Mouse (Mus musculus): ENCODE measurements at regions not wholly inside any gene's neighbourhood (a gene's known extent, or its start where the extent isn't known, plus 50 kb on each side); places are given as distances from the start of the nearest gene placed in this dataset.

DNA sequence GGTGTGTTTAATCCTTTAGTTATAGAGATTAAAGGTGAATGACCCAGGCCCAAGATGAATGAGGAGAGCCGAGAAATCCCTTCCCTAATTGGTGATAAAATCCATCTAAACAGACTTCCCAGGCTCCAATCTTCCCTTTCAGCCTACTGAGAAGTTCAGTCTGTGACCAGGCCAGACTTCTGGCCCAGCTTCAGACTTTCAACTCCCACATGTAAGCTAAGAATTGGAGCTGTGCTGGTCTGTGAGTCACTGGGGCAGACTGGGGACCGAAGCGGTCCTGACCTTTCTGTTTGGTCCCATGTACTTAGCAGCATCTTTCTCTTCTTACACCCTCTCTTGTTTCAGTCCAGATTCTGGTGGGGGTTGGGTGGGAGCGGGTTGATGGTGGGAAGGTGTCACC, 50.3 kb upstream of the Ankrd55 start:
- Histone ChIP-seq H3K9me3 (peaks cover 4% of the 10 kb centered on the region; the same call in 1 of the 2 replicates), H3K36me3 (no peaks in the 10 kb centered on the region), H3K4me3 (replicated peaks) (no peak overlapping the region), H3K9ac (replicated peaks) (no peak overlapping the region), H3K27ac (no peak overlapping the region), H3K4me1 (replicated peaks) (peaks cover 11% of the 10 kb centered on the region; the same call in 1 of the 2 replicates), H3K27me3 (no peaks in the 10 kb centered on the region), H3K4me2 (no peak overlapping the region)
- ATAC-seq (ENCODE audit: insufficient number of reproducible peaks, insufficient read depth, low FRiP score, low TSS enrichment, low read depth), result no peak
- WGBS, result 38% methylated on average over 4 of the region's 4 CpGs
